Mouse (Mus musculus): ENCODE results near the gene Spef1.
"Not testable (repeated sequence)": the region's sequence is repeated elsewhere in the genome, so short reads cannot be mapped to it uniquely, and the experiment has no call there.

Gene Spef1

GRCm38 (mm10) chr2:131186771-131187601 lies at the start of gene Spef1, which contains the start of gene Cdc25b:
TSS of gene Spef1 (minus strand) at chr2:131187282.
TSS of gene Cdc25b (plus strand) at chr2:131186949.
- CTCF ChIA-PET: no interaction called here

- CTCF ChIA-PET: no interaction called here
Observed at GRCm38 (mm10) chr2:131234970-131235635, 48.0 kb upstream of the Spef1 start.

- CTCF ChIA-PET: no interaction called here
Observed at GRCm38 (mm10) chr2:131234127-131234650, 47.1 kb upstream of the Spef1 start.

GRCm38 (mm10) chr2:131233307-131234126 lies 46.4 kb upstream of the Spef1 start, which contains the start of gene Mavs:
TSS of gene Mavs (plus strand) at chr2:131234063.
- CTCF ChIA-PET: no interaction called here

GRCm38 (mm10) chr2:131232558-131232957 lies 45.5 kb upstream of the Spef1 start:
- CTCF ChIA-PET: interaction anchor here (0.8 kb wide), 1 partner anchor 34 kb away, joined by 3 read pairs; no protein-coding TSS in a partner anchor

- CTCF ChIA-PET: no interaction called here
Observed at GRCm38 (mm10) chr2:131227243-131227642, 40.2 kb upstream of the Spef1 start.

- CTCF ChIA-PET: not testable (repeated sequence)
Observed at GRCm38 (mm10) chr2:131226669-131227068, 39.6 kb upstream of the Spef1 start.

- CTCF ChIA-PET: interaction anchor here (0.6 to 0.7 kb wide), 2 partner anchors 49 to 128 kb away, joined by 3 to 4 read pairs; no protein-coding TSS in a partner anchor
Observed at GRCm38 (mm10) chr2:131225178-131225577, 38.1 kb upstream of the Spef1 start.

GRCm38 (mm10) chr2:131223569-131223968 lies 36.5 kb upstream of the Spef1 start:
- CTCF ChIA-PET: no interaction called here

- CTCF ChIA-PET: interaction anchor here (0.6 kb wide), 1 partner anchor 688 kb away, joined by 3 read pairs; no protein-coding TSS in a partner anchor
Observed at GRCm38 (mm10) chr2:131222562-131222961, 35.5 kb upstream of the Spef1 start.

- CTCF ChIA-PET: no interaction called here
Observed at GRCm38 (mm10) chr2:131221853-131222515, 34.9 kb upstream of the Spef1 start.

- CTCF ChIA-PET: interaction anchor here (0.8 kb wide), 1 partner anchor 25 kb away, joined by 5 read pairs; no protein-coding TSS in a partner anchor
Observed at GRCm38 (mm10) chr2:131220030-131220429, 32.9 kb upstream of the Spef1 start.

- CTCF ChIA-PET: no interaction called here
Observed at GRCm38 (mm10) chr2:131215941-131216858, 29.1 kb upstream of the Spef1 start.

GRCm38 (mm10) chr2:131213773-131214172 lies 26.7 kb upstream of the Spef1 start:
- CTCF ChIA-PET: no interaction called here

GRCm38 (mm10) chr2:131211026-131211615 lies 24.0 kb upstream of the Spef1 start:
- CTCF ChIA-PET: interaction anchor here (0.7 kb wide), 1 partner anchor 115 kb away, joined by 10 read pairs; no protein-coding TSS in a partner anchor

- CTCF ChIA-PET: interaction anchor here (0.6 kb wide), 1 partner anchor 11 kb away, joined by 4 read pairs; no protein-coding TSS in a partner anchor
Observed at GRCm38 (mm10) chr2:131209969-131210792, 23.1 kb upstream of the Spef1 start.

- CTCF ChIA-PET: interaction anchor here (0.6 kb wide), 1 partner anchor 10 kb away, joined by 4 read pairs; no protein-coding TSS in a partner anchor
Observed at GRCm38 (mm10) chr2:131209125-131209795, 22.2 kb upstream of the Spef1 start.

GRCm38 (mm10) chr2:131208356-131208755 lies 21.3 kb upstream of the Spef1 start:
- CTCF ChIA-PET: no interaction called here

All from spleen, embryonic (tissue).